Mouse (Mus musculus) limb, embryonic 14.5 days (tissue): ENCODE data around the gene Tubgcp2. TPM values are rescaled to one million over a fixed set of nuclear protein-coding genes. Genes with fewer than 3 reads are reported as not detected.

Source experiments
- ATAC-seq: fragments of 200-750 bp; cut with Nextera tagmentation; 2 replicates; pipeline ENCODE4 v1.8.0; 2017; ENCODE audit warnings: low read depth, moderate number of reproducible peaks, moderate TSS enrichment; ENCODE audit not compliant: low FRiP score
- DNase-seq: peaks from one replicate; pipeline ENCODE4 v3.0.0-alpha.2; 2015; ENCODE audit warnings: low spot score
- H3K27ac ChIP-seq: fragments of 300-500 bp; sonication (generic); replicated peaks from 2 replicates; pipeline ENCODE4 v1.5.1; 2014; ENCODE audit warnings: low read depth, mild to moderate bottlenecking, low read length, moderate library complexity, mixed read lengths
- H3K27me3 ChIP-seq: fragments of 300-500 bp; sonication (generic); 2 replicates; pipeline ENCODE4 v1.6.1; 2014; ENCODE audit warnings: low read length, mixed read lengths; ENCODE audit not compliant: control insufficient read depth, insufficient read depth
- H3K36me3 ChIP-seq: fragments of 300-500 bp; sonication (generic); 2 replicates; pipeline ENCODE4 v1.6.1; 2014; ENCODE audit warnings: mild to moderate bottlenecking, low read length, moderate library complexity, mixed read lengths; ENCODE audit not compliant: control insufficient read depth, insufficient read depth
- H3K4me1 ChIP-seq: fragments of 300-500 bp; sonication (generic); 2 replicates; pipeline ENCODE4 v1.6.1; 2014; ENCODE audit warnings: antibody characterized with exemption, low read length, mixed read lengths; ENCODE audit not compliant: control insufficient read depth, insufficient read depth
- H3K4me2 ChIP-seq: fragments of 300-500 bp; sonication (generic); replicated peaks from 2 replicates; pipeline ENCODE4 v1.6.1; 2014; ENCODE audit warnings: low read depth, mild to moderate bottlenecking, low read length, moderate library complexity; ENCODE audit not compliant: severe bottlenecking
- H3K4me3 ChIP-seq: fragments of 300-500 bp; sonication (generic); replicated peaks from 2 replicates; pipeline ENCODE4 v1.5.1; 2014; ENCODE audit warnings: low read length
- H3K9ac ChIP-seq: fragments of 300-500 bp; sonication (generic); 2 replicates; pipeline ENCODE4 v1.6.1; 2014; ENCODE audit warnings: mild to moderate bottlenecking, low read depth, low read length, moderate library complexity; ENCODE audit not compliant: severe bottlenecking
- H3K9me3 ChIP-seq: fragments of 300-500 bp; sonication (generic); 2 replicates; pipeline ENCODE4 v1.6.1; 2016; ENCODE audit warnings: low read length; ENCODE audit not compliant: control insufficient read depth
- POLR2A ChIP-seq: fragments of 200-500 bp; IDR thresholded peaks from 2 replicates; pipeline ENCODE4 v1.8.0; 2012; ENCODE audit warnings: inconsistent platforms, mild to moderate bottlenecking, moderate library complexity, borderline replicate concordance; ENCODE audit not compliant: insufficient read depth, insufficient read length; ENCODE audit errors: extremely low read depth
- WGBS: fragments of 180-500 bp; shearing (Covaris S2); extraction: QIAGEN DNeasy Blood & Tissue Kit; methylation state at CpG from one replicate; pipeline ENCODE4 v1.1.7; 2014; 5-methylcytosine and 5-hydroxymethylcytosine counted together
- polyA plus RNA-seq, 2 experiments: library from polyadenylated mRNA; depleted of rRNA in 1 of 2; stranded (reverse) in 1 of 2; unstranded in 1 of 2; fragments of >200 nt; fragmentation: Nextera tagmentation in 1 of 2; extraction: Ambion mirVana in 1 of 2; gene quantifications; 2 replicates each; pipeline versions ENCODE4 v1.2.1 to v1.2.3; 2012 to 2014

Tubgcp2 gene
- polyA plus RNA-seq, 2 experiments = 58.8 to 69.1 TPM

- H3K27me3 ChIP-seq = no peaks in the 10 kb centered on the region
- TF ChIP-seq POLR2A = no peak
- WGBS = 3% methylated on average over 32 of the region's 32 CpGs
Measured at GRCm38 (mm10) chr7:139978278-139978892, 58.1 kb downstream of the Tubgcp2 start, which contains the start of gene 6430531B16Rik. Gene 6430531B16Rik (minus strand): TSS chr7:139978755.

DNA sequence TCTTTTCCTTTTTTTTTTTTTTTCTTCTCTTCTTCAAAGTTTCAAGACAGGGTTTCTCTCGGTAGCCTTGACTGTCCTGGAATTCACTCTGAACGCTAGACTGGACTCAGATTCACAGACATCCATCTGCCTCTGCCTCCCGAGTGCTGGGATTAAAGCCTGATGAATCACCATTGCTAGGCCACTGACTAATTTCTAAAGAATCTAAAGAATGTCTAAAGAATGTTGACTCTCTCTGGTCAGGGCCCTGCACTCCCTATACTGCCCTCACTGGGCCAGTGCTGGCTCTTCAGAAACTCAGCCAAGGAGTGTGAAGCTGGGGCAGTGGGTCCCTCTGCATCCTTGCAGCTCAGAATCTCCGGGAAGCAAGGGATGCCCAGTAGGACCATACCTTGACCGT lies 61.0 kb downstream of the Tubgcp2 start:
- ATAC-seq (no peak), DNase-seq (no peak)
- 47% methylated on average over 5 of the region's 5 CpGs for WGBS
- H3K27ac ChIP-seq = no peak overlapping the region
- H3K9ac ChIP-seq = no peak overlapping the region
- TF ChIP-seq POLR2A = no peak
- no peaks in the 10 kb centered on the region for H3K9me3 ChIP-seq
- H3K4me1 ChIP-seq = no peaks in the 10 kb centered on the region
- no peak overlapping the region for H3K4me2 ChIP-seq
- H3K36me3 ChIP-seq = no peaks in the 10 kb centered on the region
- H3K27me3 ChIP-seq = no peaks in the 10 kb centered on the region
- H3K4me3 ChIP-seq = no peak overlapping the region

More at GRCm38 (mm10) chr7:139978278-139978892, 58.1 kb downstream of the Tubgcp2 start, which contains the start of gene 6430531B16Rik:
- peak; percentile 85 for DNase-seq
- H3K4me3 ChIP-seq = peak within 1 kb of the TSS; percentile 50
- no peak within 1 kb of the TSS for H3K27ac ChIP-seq
- no peaks in the 10 kb centered on the region for H3K9me3 ChIP-seq
- peak within 1 kb of the TSS; percentile 44 for H3K9ac ChIP-seq
- ATAC-seq = peak; percentile 95
- H3K36me3 ChIP-seq = no peaks in the 10 kb centered on the region
- H3K4me2 ChIP-seq = peak within 1 kb of the TSS; percentile 82
- no peaks in the 10 kb centered on the region for H3K4me1 ChIP-seq

GRCm38 (mm10) chr7:139974307-139974706 lies 62.2 kb downstream of the Tubgcp2 start:
- DNase-seq (no peak), ATAC-seq (no peak)
- TF ChIP-seq POLR2A = no peak
- Histone ChIP-seq H3K9me3 (no peaks in the 10 kb centered on the region), H3K4me1 (no peaks in the 10 kb centered on the region), H3K27me3 (no peaks in the 10 kb centered on the region), H3K9ac (no peak overlapping the region), H3K36me3 (no peaks in the 10 kb centered on the region), H3K27ac (no peak overlapping the region), H3K4me3 (no peak overlapping the region), H3K4me2 (no peak overlapping the region)
- WGBS = 85% methylated on average over 10 of the region's 10 CpGs

DNA sequence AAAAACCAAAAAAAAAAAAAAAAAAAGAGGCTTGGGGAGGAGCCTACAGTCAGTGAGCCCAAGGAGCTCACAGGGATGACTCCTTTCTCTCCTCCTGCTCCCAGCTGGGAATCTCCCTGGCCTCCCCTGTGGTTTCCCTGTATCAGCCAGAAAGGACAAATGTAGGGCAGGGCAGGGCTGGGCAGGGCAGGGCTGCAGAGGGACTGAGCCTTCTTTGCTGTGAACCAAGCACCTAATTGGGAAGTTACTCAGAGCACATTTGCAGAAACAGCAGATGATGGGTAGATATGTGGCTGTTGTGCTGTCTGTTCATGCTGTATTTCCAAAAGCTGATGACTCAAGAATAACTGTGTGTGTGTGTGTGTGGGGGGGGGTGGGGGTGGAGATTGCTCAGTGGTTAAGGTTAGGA lies 63.5 kb downstream of the Tubgcp2 start:
- Histone ChIP-seq H3K4me3 (no peak overlapping the region), H3K4me1 (no peaks in the 10 kb centered on the region), H3K9ac (no peak overlapping the region), H3K27ac (no peak overlapping the region), H3K27me3 (no peaks in the 10 kb centered on the region), H3K9me3 (no peaks in the 10 kb centered on the region), H3K4me2 (no peak overlapping the region), H3K36me3 (no peaks in the 10 kb centered on the region)
- ATAC-seq (no peak), DNase-seq (no peak)
- TF ChIP-seq POLR2A = no peak

DNA sequence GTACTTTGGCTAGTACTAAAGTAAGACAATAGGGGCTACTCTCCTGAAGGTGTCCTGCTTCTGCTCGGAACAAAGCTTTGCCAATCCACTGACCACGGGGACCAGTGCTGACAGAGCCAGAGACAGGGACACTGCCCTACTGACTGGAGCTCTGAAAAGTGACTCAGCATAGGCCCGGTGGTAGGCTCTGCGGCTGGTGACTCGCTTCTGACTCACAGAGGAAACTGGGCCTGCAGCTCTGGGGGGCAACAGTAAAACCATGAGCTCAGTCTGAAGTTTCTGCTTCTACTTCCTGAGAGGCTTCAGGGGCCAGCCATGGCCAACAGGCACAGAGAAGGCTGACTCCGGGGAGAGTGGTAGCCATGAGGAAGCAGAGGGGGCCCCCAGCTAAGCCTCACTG lies 65.0 kb downstream of the Tubgcp2 start:
- H3K27ac ChIP-seq = no peak overlapping the region

More for the DNA sequence above, 65.0 kb downstream of the Tubgcp2 start:
- H3K4me3 ChIP-seq = no peak overlapping the region
- no peak for ATAC-seq
- no peak for TF ChIP-seq POLR2A
- H3K36me3 ChIP-seq = no peaks in the 10 kb centered on the region
- no peak overlapping the region for H3K4me2 ChIP-seq
- 69% methylated on average over 6 of the region's 6 CpGs for WGBS
- no peak for DNase-seq
- H3K4me1 ChIP-seq = no peaks in the 10 kb centered on the region
- H3K9me3 ChIP-seq = no peaks in the 10 kb centered on the region
- H3K27me3 ChIP-seq = no peaks in the 10 kb centered on the region
- no peak overlapping the region for H3K9ac ChIP-seq
